Mouse (Mus musculus): ENCODE measurements around the gene Phox2b.

Phox2b gene

GRCm38 (mm10) chr5:67098733-67099323, at the start of gene Phox2b:
TSS of gene Phox2b (minus strand) at chr5:67099301.
- no peak for DNase-seq (ENCODE audit: low spot score)

GRCm38 (mm10) chr5:67142622-67143021, 43.5 kb upstream of the Phox2b start:
- no peak for DNase-seq (ENCODE audit: low spot score)

- DNase-seq (ENCODE audit: low spot score) = no peak
These were observed 40.2 kb upstream of the Phox2b start for GRCm38 (mm10) chr5:67139052-67140015.

GRCm38 (mm10) chr5:67138643-67139042, 39.5 kb upstream of the Phox2b start:
- DNase-seq (ENCODE audit: low spot score) = no peak

GRCm38 (mm10) chr5:67134698-67135097, 35.6 kb upstream of the Phox2b start:
- DNase-seq (ENCODE audit: low spot score) = no peak

- no peak for DNase-seq (ENCODE audit: low spot score)
These were observed 32.6 kb upstream of the Phox2b start for GRCm38 (mm10) chr5:67131671-67132070.

- no peak for DNase-seq (ENCODE audit: low spot score)
These were observed 7.2 kb upstream of the Phox2b start for GRCm38 (mm10) chr5:67106261-67106660.

- no peak for DNase-seq (ENCODE audit: low spot score)
These were observed 3.9 kb upstream of the Phox2b start for GRCm38 (mm10) chr5:67103016-67103415.

- no peak for DNase-seq (ENCODE audit: low spot score)
These were observed 2.9 kb upstream of the Phox2b start for GRCm38 (mm10) chr5:67101793-67102600.

GRCm38 (mm10) chr5:67101395-67101760, 2.3 kb upstream of the Phox2b start:
- no peak for DNase-seq (ENCODE audit: low spot score)

- DNase-seq (ENCODE audit: low spot score) = no peak
These were observed 1.7 kb upstream of the Phox2b start for GRCm38 (mm10) chr5:67100564-67101394.

- DNase-seq (ENCODE audit: low spot score) = peak; percentile 11
These were observed 531 bp upstream of the Phox2b start for GRCm38 (mm10) chr5:67099393-67100271.

- DNase-seq (ENCODE audit: low spot score) = no peak
These were observed 909 bp downstream of the Phox2b start for GRCm38 (mm10) chr5:67098051-67098732.

GRCm38 (mm10) chr5:67097106-67098050, 1.7 kb downstream of the Phox2b start:
- DNase-seq (ENCODE audit: low spot score) = peak; percentile 15

GRCm38 (mm10) chr5:67096378-67096771, 2.7 kb downstream of the Phox2b start:
- peak; percentile 22 for DNase-seq (ENCODE audit: low spot score)

GRCm38 (mm10) chr5:67095651-67096377, 3.3 kb downstream of the Phox2b start:
- DNase-seq (ENCODE audit: low spot score) = peak; percentile 14

GRCm38 (mm10) chr5:67095153-67095552, 3.9 kb downstream of the Phox2b start:
- DNase-seq (ENCODE audit: low spot score) = peak; percentile 6

- no peak for DNase-seq (ENCODE audit: low spot score)
These were observed 5.1 kb downstream of the Phox2b start for GRCm38 (mm10) chr5:67093991-67094390.

Measured in testis, postnatal 14 days (tissue).